Mouse (Mus musculus) adrenal gland (tissue): ENCODE measurements at regions not wholly inside any gene's neighbourhood (a gene's known extent, or its start where the extent isn't known, plus 50 kb on each side); places are given as distances from the start of the nearest gene placed in this dataset.

Experiments
- intact Hi-C: fragments of 180-260 bp; cut with DNase I; formaldehyde crosslinking; loops from one replicate; pipeline ENCODE4 v1.15.1; 2025

DNA sequence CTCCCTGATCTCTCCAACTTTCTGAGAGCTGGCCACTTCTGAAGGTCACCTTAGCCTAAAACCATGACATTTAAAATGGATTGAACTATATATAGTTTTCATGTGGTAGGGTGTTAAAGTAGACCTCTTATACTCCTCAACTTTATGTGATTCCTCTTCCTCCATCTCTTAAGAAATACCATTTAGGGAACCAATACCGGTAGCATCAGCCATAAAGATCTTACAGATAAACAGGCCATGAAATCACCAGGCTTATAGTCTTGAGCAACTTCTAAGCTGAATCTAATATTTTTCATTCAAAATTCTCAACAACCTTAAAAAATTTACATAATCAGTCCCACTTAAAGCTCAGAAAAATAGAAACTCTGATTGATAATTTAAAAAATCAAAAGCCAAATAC is 56.2 kb downstream of the Rpl36a-ps1 start:
- intact Hi-C loops, result no loop called here

DNA sequence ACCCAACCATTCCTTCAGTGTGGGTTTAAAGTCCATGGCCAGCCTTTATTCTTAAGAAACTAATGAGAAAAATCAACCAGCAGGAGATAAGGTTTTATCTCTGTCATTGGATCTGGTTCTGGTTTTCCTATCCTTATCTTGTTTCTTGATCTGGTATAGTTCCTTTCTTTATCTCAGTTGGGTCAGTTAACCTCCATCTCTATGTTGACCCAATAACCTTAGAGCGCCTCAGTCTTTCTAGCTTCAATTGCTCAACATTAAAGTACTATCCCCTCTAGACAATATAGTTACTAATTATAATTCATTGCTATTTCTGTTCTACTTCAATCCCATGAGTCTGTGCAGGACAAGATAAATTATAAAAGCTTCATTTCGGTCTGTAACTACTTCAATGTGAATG is 56.7 kb downstream of the Rpl36a-ps1 start:
- intact Hi-C loops, result no loop called here

DNA sequence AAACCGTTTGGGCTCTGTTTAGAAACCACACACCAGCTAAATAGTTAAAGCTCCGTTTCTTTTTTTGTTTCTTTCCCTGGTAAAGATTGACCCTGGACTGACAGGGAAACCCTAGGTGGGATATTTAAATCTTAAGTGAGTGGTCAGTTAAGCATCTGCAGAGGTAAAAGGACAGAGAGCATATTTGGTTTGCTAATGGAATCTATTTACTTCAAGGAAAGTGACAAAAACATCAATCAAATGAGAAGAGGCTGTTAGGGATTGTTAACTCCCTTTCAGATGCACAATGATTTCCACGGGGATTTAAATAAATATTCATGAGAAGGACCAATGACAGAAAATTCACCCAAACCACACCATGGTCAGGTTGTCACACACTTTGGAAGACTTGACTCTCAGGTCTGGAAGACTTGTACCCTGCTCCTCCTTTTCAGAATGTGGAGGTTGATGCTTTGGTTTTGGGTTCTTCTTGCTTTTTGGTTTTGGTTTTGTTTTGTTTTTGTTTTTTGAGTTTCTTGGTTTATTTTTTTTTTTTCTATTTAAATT is 60.7 kb downstream of the Rpl36a-ps1 start:
- intact Hi-C loops, result no loop called here

DNA sequence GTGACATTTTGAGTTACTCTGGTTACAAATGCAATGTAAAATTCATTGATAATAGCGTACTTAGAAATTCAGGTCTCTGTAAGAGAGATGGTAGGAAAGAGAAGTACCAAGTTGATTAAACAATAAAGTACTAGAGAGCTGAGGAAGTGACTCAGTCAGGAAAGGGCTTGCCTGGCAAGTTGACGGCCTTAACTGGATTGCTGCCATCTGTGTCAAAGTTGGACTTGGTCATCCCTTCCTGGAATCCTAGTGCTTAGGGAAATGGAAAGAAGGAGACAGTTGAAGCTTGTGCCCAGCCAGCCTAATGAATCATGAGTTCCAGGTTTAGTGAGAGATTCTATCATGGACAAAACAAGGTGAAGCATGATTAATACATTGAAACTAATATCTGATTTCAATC is 64.8 kb downstream of the Rpl36a-ps1 start:
- intact Hi-C loops, result no loop called here

DNA sequence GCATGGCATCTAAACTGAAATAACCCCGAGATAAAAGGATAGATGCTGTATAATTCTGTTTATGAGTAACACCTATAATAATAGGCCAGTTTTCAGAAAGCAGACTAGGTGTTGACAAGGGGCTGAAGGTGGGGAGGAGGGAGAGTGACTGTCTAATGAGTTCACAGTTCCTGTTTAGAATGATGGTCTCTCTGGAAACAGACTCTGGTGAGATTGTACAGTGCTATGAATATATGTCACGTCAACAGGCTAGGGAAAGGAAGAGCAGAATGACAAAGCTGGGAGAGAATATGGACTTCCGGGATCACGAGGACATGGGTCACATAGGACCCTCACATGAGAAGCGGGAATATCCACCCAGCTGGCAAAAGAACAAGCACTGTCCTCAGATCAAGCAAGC is 85.9 kb downstream of the Rpl36a-ps1 start:
- intact Hi-C loops, result no loop called here

DNA sequence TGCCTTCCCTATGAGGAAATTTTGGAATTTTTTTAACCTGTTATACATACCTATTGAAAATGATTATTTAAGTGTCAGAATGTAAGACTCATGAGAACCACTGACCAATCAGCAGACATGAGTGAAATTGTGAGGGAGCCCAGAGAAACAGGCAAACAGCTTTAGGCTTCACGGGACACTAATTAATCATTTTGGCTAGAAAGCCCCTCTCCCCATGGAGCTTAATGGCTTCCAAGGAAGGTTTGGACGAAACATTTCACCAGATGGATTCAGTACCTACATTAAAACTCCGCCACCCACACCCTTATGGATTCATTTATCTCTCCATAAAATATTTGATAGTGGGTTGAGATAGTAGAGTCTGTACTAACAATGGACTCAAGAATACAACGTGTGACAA is 95.2 kb downstream of the Rpl36a-ps1 start:
- intact Hi-C loops, result no loop called here

DNA sequence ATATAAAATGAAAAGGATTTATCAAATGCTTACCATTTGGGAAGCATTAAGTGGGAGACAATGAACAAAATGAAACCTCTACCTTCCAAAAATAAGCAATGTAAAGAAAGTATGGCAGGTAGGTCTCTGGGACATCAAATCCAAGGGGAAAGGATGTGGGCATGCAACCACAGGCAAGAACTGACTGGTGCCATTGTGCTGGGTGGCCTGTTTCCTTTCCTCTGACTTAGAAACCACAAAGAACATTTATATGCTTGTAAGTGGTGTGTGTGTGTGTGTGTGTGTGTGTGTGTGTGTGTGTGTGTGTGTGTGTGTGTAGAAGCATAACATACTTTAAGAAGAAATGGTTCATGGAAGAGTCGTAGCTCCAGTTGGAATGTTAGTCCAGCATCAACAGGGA is 96.7 kb downstream of the Rpl36a-ps1 start:
- intact Hi-C loops, result no loop called here

DNA sequence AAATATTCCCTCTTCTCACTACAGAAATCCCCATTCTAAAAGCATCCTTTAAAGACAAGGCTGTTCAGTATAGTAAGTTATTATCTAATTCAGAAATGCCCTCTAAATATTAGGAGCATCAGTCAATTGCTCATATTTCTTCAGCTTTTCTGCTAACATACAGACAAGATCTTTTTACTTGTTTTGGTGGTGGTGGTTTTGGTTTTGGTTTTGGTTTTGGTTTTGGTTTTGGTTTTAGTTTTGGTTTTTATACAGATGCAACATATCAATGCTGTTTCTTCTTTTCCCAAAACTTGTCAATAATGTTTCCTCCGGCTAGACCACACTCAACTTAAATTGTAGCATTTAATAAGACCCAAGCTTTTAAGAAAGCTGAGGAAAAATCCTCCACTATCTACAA is 98.2 kb downstream of the Rpl36a-ps1 start:
- intact Hi-C loops, result no loop called here

DNA sequence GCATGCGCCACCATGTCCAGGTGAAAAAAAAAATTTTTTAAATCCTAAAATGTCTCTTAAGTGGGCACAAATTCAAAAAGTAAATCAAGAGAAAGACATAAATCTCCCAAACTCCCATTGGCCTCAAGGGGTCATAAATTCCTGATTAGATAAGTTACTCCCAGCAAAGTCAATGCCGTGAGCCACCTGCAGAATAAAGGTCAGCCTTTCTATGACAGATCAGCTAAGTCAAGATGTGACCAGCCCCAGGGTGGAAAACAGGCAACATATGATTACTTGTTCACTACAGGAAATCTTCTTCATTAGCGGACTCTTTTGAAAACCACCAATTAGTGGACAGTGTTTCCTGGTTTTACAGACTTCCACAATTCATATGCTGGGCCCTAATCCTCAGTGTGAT is 101.4 kb downstream of the Rpl36a-ps1 start:
- intact Hi-C loops, result no loop called here

DNA sequence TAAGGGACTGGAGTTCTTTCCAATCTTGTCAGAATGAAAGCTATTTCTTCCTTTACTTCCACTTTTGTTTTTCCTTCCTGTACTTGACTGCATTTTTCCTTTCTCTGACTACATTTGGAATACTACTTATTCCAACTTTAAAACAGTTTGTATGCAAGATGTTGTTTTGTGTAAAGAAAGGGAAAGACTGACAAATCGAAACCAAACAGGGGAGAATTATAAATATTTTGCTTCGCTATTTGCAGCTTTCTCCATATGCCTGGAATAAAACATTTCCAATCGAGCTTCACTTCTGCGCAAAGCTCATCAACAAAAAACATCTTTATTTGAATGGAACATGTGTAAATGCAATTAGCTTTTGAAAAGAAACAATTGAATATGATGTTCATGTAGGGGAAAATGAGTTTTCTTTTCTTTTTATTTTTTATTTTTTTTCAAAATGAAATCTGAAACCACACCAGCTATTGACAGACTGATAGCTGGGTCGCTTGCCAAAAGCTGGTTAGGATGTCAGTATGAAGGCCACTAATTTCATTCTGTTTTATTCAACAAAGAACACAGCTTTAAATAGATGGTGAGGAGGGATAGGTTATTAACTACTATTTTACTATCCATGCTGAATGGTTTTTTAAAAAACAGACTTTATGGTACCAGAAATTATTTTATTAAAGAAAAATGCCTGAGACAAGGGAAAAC is 102.7 kb downstream of the Rpl36a-ps1 start:
- intact Hi-C loops, result no loop called here

DNA sequence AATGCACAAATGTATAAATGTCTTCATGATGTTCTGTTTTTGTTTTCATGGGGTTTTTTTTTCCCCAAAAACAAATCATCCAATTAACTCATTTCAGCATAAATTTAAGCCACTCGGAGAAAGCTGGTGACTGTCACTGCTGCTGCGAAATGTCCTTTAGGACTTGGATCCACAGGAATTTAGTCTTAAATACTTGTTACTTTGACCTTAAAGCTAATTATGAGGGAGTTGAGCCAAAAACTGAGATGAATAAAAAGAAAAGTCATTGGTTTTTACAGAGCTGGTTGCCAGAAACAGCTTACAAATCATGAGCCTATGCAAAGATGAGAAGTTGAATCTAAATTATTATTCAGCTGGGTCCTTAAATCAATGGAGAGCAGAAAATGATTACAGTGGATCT is 106.5 kb downstream of the Rpl36a-ps1 start:
- intact Hi-C loops, result loop anchor here (5.0 kb wide), 1 partner anchor 295 kb away; no protein-coding TSS in a partner anchor

DNA sequence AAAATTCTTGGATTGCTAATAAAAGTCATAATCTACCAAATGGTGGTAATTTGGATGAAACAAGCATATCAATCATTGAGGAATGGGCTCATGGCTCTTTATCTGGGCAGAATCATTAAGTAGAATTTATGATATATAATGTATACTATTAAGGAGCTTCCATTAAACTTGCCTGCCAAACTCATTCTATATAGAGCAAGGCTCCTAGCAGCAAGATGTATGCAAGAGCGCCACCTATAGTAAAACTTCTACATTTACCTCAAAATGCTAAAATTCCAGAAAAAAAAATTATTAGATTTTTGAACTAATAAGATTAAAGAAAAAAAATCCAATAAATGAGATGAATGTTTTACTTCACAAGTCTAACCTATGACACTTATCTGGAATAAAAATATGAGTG is 107.1 kb downstream of the Rpl36a-ps1 start:
- intact Hi-C loops, result loop anchor here (5.0 kb wide), 1 partner anchor 295 kb away; no protein-coding TSS in a partner anchor

DNA sequence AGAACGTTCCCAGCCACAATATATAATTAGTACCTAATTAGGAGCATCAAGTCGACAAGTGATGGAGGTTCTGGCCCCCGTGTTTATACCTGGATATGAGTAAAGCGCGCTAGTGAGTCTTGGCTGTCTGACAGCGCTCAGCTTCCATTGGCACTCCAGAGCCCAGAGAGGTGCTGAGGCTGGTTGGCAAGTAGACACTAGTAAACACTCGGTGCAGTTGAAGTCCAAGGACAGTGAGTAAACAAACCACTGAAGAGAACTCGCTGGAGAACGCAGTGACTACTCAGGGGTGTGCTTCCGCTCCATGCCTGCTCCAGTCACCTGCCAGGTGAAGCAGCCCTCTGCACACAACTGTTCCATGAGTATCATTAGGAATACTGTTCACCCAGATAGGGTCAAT is 111.5 kb downstream of the Rpl36a-ps1 start:
- intact Hi-C loops, result no loop called here

DNA sequence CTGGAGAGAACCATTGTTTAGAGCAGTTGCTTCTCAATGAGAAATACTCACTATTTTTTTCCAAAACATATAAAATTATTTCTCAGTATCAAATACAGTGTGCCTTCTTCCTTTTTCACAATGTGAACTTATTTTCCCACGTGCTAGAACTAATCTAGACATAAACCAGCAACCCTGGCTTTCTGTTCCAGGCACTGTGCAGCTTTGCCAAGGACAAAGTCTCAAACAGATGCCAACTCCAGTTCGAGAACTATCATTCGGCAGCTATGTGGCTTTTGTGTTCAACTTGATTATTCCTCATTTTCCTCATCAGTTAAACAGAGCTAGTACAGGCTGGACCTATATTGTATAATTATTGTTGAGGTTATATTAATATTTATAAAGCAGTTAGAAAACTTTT is 116.2 kb downstream of the Rpl36a-ps1 start:
- intact Hi-C loops, result no loop called here

DNA sequence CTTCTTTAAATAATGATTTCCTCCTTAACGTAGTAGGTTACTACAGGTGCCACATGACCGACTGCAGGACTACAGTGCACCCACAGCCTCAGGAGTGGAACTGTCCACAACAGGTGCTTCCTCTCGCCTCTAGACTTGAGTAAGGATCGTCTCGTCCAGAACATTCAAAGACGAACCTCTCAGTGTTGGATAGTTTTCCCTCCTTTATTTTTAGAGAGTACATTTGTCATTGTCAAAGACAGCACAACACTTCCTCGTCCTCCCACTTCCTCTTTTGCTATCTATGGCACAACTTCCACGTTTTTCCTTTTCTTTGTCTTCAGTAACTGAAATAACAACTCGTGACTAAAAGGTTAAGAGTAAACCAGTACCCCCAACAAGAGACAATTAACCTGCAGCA is 120.7 kb downstream of the Rpl36a-ps1 start:
- intact Hi-C loops, result no loop called here

DNA sequence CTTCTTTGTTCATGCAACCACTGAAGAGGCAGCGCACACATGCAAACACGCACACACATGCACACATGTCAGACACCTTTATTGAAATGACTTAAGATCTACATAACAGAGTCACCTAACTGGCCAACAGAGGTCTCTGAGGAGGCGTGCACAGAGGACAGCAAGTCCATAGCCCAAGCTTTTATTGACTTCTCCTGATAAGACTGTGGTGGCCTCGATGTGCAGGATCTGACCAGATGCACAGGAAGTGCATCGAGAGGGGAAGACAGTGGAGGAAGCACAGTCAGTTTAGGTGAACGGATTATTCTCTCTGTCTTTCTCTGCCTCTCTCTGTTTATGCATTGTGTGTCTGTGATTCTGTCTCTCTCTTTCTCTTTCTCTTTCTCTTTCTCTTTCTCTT is 124.2 kb downstream of the Rpl36a-ps1 start:
- intact Hi-C loops, result no loop called here

DNA sequence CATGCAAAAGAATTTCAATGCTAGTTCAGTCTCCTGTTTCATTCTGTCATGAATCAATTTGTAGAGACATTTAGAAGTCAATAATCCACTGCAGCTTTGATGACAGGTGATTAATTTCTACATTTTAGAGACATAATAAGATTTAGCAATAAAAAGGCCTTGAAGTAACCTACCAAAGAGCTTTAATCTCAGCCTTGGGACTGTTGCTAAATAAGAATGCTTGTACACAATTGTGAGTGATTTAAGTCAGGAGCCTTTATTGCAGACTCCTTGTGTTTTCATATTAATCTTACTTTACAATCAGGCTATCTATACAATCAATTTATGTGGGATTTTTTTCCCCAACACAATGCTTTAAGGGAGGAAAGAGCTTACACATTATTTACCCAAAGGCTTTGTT is 127.2 kb downstream of the Rpl36a-ps1 start:
- intact Hi-C loops, result no loop called here

DNA sequence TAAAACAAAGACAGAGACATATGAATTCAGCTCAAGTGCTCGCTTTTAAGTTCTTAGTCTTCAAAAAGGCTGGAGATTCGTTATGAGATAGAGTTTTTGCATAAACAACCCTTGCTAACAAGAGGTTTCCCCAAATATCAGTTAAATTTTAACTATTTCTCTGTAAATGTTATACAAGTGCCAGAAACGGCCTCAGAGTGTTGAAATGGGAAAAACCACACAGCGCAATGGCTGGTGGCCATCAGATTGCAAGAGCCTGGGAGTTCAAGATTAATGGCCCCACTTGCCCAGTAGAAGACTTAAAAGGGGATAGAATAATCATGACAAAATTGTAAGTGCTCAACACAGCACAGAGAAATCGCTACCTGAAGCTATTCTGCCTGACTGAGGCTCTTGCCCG is 130.1 kb downstream of the Rpl36a-ps1 start:
- intact Hi-C loops, result no loop called here

DNA sequence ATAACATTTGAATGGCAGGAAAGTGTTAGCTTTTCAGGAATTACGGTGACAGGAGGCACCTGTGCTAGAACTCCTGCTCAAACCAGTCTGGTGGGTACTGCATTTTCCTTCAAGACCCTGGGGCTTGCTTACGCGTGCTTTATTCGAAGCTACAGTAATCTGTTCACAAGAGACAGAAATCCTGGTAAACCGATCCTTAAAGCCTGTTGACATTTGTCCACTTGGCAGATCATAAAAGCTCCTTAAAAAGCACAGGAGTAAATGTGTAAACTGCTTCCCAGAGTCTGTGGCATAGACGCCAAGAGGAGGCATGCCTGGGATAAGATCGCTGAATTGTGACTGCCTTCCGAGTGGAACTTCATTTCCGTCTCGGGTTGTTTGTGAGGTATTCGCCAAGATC is 130.5 kb downstream of the Rpl36a-ps1 start:
- intact Hi-C loops, result no loop called here

DNA sequence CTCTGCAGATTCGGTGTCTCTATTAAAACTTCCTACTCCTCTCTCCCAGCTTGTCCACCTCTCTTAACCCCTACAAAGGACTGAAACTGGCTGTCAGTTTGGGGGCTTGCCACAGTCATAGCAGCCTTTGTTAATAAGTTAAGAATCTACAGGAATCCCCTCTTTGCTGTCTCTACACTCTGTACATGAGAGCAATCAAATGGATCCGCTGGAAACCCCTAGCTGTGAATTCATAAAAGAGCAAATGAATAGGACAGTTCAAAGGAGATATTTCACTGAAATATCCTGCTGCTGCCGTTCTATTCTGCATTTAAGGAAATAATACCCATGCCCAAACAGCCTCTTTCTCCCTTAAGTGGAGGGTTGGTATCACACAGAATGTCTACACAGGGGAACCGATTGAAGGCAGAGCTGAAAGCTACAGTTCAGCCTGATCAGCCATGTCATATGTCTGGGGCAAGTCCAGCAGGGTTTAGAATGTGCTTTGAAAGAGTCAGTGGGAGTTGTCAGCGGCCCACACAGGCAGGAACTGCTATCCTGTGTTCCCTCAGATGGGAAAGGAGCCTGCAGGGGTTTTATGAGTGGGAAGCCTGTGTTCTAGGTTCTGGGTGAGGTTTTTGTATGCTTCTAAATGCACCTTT is 131.9 kb downstream of the Rpl36a-ps1 start:
- intact Hi-C loops, result no loop called here

DNA sequence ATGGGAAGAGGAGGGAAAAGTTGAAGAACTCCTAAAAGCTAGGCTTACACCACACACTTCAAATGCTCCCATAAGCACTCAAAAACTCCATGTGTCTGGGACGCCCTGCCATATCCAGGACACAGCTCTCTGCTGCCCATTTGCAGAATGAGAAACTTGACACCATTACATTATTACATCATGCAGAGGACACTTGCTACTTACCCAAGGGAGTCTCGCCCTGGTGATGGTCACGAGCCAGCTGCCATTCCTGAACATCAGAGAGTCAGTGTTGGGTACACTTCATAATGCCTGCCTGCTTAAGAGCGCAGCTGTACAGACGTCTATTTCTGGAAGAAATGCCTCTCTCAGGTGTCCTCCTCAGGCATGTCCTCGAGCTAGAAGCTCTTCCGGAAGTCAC is 135.3 kb downstream of the Rpl36a-ps1 start:
- intact Hi-C loops, result no loop called here

DNA sequence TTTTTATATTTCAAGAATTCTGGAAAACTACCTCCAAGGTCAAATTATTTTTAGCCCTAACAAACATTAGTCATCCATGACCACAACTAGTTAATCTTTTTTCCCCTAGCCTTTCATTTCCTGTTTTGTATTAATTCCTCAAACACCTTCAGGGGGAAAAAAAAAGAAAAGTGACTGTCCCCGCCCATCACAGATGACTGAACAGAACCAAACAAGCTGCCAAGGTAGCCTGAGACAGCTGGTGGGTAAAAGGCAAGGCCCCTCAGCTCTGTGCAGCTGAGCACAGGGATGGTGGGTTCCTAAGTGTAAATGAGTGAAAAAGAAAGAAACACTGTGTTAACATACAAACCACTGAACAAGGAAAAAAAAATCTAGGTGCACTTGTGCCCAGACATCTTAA is 145.6 kb downstream of the Rpl36a-ps1 start:
- intact Hi-C loops, result no loop called here

DNA sequence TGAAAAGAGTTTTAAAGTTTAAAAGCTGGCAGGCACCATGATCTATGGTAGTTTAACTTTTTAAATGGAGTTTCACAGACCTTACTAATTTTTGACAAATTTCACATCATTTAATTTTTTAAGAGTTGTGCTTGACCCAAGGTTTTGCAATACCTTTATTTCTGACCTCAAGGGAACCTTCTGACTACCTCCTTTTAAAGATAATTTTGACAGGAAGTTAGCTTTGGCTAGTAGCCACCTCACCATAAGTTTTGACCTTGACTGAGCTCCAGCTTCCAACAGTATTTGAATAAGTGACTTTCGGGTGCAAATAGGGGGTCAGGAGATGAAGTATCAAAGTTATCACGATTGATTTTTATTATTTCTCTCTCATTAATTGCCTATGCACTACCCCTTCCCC is 149.9 kb downstream of the Rpl36a-ps1 start:
- intact Hi-C loops, result no loop called here
